Mouse (Mus musculus): ENCODE data around the gene Rabep2. TPM values are rescaled to one million over a fixed set of nuclear protein-coding genes. Genes with fewer than 3 reads are reported as not detected.
A peak's percentile ranks its signal among the peaks of the same experiment; 100 is the strongest.
"Not testable (repeated sequence)": the region's sequence is repeated elsewhere in the genome, so short reads cannot be mapped to it uniquely, and the experiment has no call there.

Rabep2 gene
- polyA plus RNA-seq, 1 experiment from 2014 or later = 30.5 TPM

- not testable (repeated sequence) for H3K27me3 ChIP-seq (ENCODE audit: control insufficient read depth, insufficient read depth, low read length); H3K27ac ChIP-seq (ENCODE audit: low read depth, low read length); H3K9me3 ChIP-seq (ENCODE audit: control insufficient read depth, low read length); ATAC-seq (ENCODE audit: low FRiP score, low TSS enrichment); H3K4me1 ChIP-seq (ENCODE audit: control insufficient read depth, insufficient read depth, low read length)
- H3K4me3 ChIP-seq (ENCODE audit: low read length) = peak overlapping the region; percentile 58
- peak overlapping the region; percentile 92 for H3K4me2 ChIP-seq (replicated peaks; ENCODE audit: low read depth, low read length)
- 17% methylated on average over 19 of the region's 25 CpGs for WGBS
- peak overlapping the region; percentile 66 for H3K9ac ChIP-seq (ENCODE audit: low read depth, low read length)
- H3K36me3 ChIP-seq (ENCODE audit: control insufficient read depth, insufficient read depth, low read length) = peaks cover 42% of the 10 kb centered on the region
Measured at GRCm38 (mm10) chr7:126487617-126488385, 59.2 kb downstream of the Rabep2 start.

GRCm38 (mm10) chr7:126491005-126491404 is 62.4 kb downstream of the Rabep2 start:
- Histone ChIP-seq H3K4me3 (ENCODE audit: low read length) (no peak overlapping the region), H3K4me2 (replicated peaks; ENCODE audit: low read depth, low read length) (no peak overlapping the region), H3K4me1 (ENCODE audit: control insufficient read depth, insufficient read depth, low read length) (0 out of 2 replicates have a peak, but pooled peaks cover 3% of the 10 kb centered on the region), H3K27me3 (ENCODE audit: control insufficient read depth, insufficient read depth, low read length) (no peaks in the 10 kb centered on the region), H3K27ac (ENCODE audit: low read depth, low read length) (no peak overlapping the region), H3K9me3 (ENCODE audit: control insufficient read depth, low read length) (no peaks in the 10 kb centered on the region), H3K9ac (ENCODE audit: low read depth, low read length) (no peak overlapping the region), H3K36me3 (ENCODE audit: control insufficient read depth, insufficient read depth, low read length) (peaks cover 74% of the 10 kb centered on the region)
- WGBS = 83% methylated on average over 1 of the region's 1 CpGs
- no peak for ATAC-seq (ENCODE audit: low FRiP score, low TSS enrichment)

- Histone ChIP-seq H3K4me2 (replicated peaks; ENCODE audit: low read depth, low read length) (no peak overlapping the region), H3K9me3 (ENCODE audit: control insufficient read depth, low read length) (no peaks in the 10 kb centered on the region), H3K9ac (ENCODE audit: low read depth, low read length) (no peak overlapping the region), H3K36me3 (ENCODE audit: control insufficient read depth, insufficient read depth, low read length) (peaks cover 83% of the 10 kb centered on the region), H3K27me3 (ENCODE audit: control insufficient read depth, insufficient read depth, low read length) (no peaks in the 10 kb centered on the region), H3K4me1 (ENCODE audit: control insufficient read depth, insufficient read depth, low read length) (0 out of 2 replicates have a peak, but pooled peaks cover 3% of the 10 kb centered on the region), H3K27ac (ENCODE audit: low read depth, low read length) (no peak overlapping the region), H3K4me3 (ENCODE audit: low read length) (no peak overlapping the region)
- WGBS = 46% methylated on average over 10 of the region's 11 CpGs
- ATAC-seq (ENCODE audit: low FRiP score, low TSS enrichment) = no peak
Measured at GRCm38 (mm10) chr7:126491973-126492372, 63.4 kb downstream of the Rabep2 start.

GRCm38 (mm10) chr7:126494120-126494519 is 65.6 kb downstream of the Rabep2 start:
- Histone ChIP-seq H3K4me1 (ENCODE audit: control insufficient read depth, insufficient read depth, low read length) (no peaks in the 10 kb centered on the region), H3K4me3 (ENCODE audit: low read length) (no peak overlapping the region), H3K9me3 (ENCODE audit: control insufficient read depth, low read length) (no peaks in the 10 kb centered on the region), H3K9ac (ENCODE audit: low read depth, low read length) (no peak overlapping the region), H3K4me2 (replicated peaks; ENCODE audit: low read depth, low read length) (no peak overlapping the region), H3K27ac (ENCODE audit: low read depth, low read length) (no peak overlapping the region), H3K27me3 (ENCODE audit: control insufficient read depth, insufficient read depth, low read length) (no peaks in the 10 kb centered on the region), H3K36me3 (ENCODE audit: control insufficient read depth, insufficient read depth, low read length) (peaks cover 97% of the 10 kb centered on the region)
- ATAC-seq (ENCODE audit: low FRiP score, low TSS enrichment) = no peak
- WGBS = 83% methylated on average over 6 of the region's 6 CpGs

- Histone ChIP-seq H3K4me2 (replicated peaks; ENCODE audit: low read depth, low read length) (no peak overlapping the region), H3K9me3 (ENCODE audit: control insufficient read depth, low read length) (no peaks in the 10 kb centered on the region), H3K4me1 (ENCODE audit: control insufficient read depth, insufficient read depth, low read length) (no peaks in the 10 kb centered on the region; the same call in 1 of the 2 replicates), H3K27ac (ENCODE audit: low read depth, low read length) (no peak overlapping the region), H3K9ac (ENCODE audit: low read depth, low read length) (no peak overlapping the region), H3K27me3 (ENCODE audit: control insufficient read depth, insufficient read depth, low read length) (no peaks in the 10 kb centered on the region), H3K4me3 (ENCODE audit: low read length) (no peak overlapping the region), H3K36me3 (ENCODE audit: control insufficient read depth, insufficient read depth, low read length) (peaks cover 98% of the 10 kb centered on the region)
- 90% methylated on average over 5 of the region's 5 CpGs for WGBS
- no peak for ATAC-seq (ENCODE audit: low FRiP score, low TSS enrichment)
Measured at GRCm38 (mm10) chr7:126496475-126496874, 67.9 kb downstream of the Rabep2 start.

GRCm38 (mm10) chr7:126497966-126498365 is 69.4 kb downstream of the Rabep2 start:
- no peaks in the 10 kb centered on the region for H3K9me3 ChIP-seq (ENCODE audit: control insufficient read depth, low read length)
- WGBS = 92% methylated on average over 12 of the region's 12 CpGs
- no peak overlapping the region for H3K27ac ChIP-seq (ENCODE audit: low read depth, low read length)
- no peaks in the 10 kb centered on the region for H3K27me3 ChIP-seq (ENCODE audit: control insufficient read depth, insufficient read depth, low read length)
- H3K36me3 ChIP-seq (ENCODE audit: control insufficient read depth, insufficient read depth, low read length) = peaks cover 84% of the 10 kb centered on the region
- no peak overlapping the region for H3K4me2 ChIP-seq (replicated peaks; ENCODE audit: low read depth, low read length)
- no peak overlapping the region for H3K9ac ChIP-seq (ENCODE audit: low read depth, low read length)
- ATAC-seq (ENCODE audit: low FRiP score, low TSS enrichment) = no peak
- no peaks in the 10 kb centered on the region; the same call in 1 of the 2 replicates for H3K4me1 ChIP-seq (ENCODE audit: control insufficient read depth, insufficient read depth, low read length)
- no peak overlapping the region for H3K4me3 ChIP-seq (ENCODE audit: low read length)

Other genes starting within 250 kb of the Rabep2 start
- 52.5 and 77.9 TPM in 2 replicates for gene Xpo6, start 228.3 kb upstream of the Rabep2 start, polyA plus RNA-seq (2014; fragmentation: Nextera tagmentation; extraction: Ambion mirVana)
- gene Sbk1, start 156.1 kb upstream of the Rabep2 start, polyA plus RNA-seq (2014; fragmentation: Nextera tagmentation; extraction: Ambion mirVana) = 41.6 and 52.0 TPM in 2 replicates
- 1.9 and 2.9 TPM in 2 replicates for gene Lat, start 59.2 kb upstream of the Rabep2 start, polyA plus RNA-seq (2014; fragmentation: Nextera tagmentation; extraction: Ambion mirVana)
- 41.8 and 54.6 TPM in 2 replicates for gene Spns1, start 51.3 kb upstream of the Rabep2 start, polyA plus RNA-seq (2014; fragmentation: Nextera tagmentation; extraction: Ambion mirVana)
- gene Nfatc2ip, start 32.0 kb upstream of the Rabep2 start, polyA plus RNA-seq (2014; fragmentation: Nextera tagmentation; extraction: Ambion mirVana) = 2.8 and 4.1 TPM in 2 replicates
- gene Cd19, start 13.9 kb upstream of the Rabep2 start, polyA plus RNA-seq (2014; fragmentation: Nextera tagmentation; extraction: Ambion mirVana) = not detected in 2 replicates
- 1.3 and 1.6 TPM in 2 replicates for gene Atp2a1, start 34.3 kb downstream of the Rabep2 start, polyA plus RNA-seq (2014; fragmentation: Nextera tagmentation; extraction: Ambion mirVana)
- gene Sh2b1, start 46.7 kb downstream of the Rabep2 start, polyA plus RNA-seq (2014; fragmentation: Nextera tagmentation; extraction: Ambion mirVana) = 36.9 and 47.1 TPM in 2 replicates
- 145 and 159 TPM in 2 replicates for gene Tufm, start 58.6 kb downstream of the Rabep2 start, polyA plus RNA-seq (2014; fragmentation: Nextera tagmentation; extraction: Ambion mirVana)
- 39.9 and 59.7 TPM in 2 replicates for gene Atxn2l, start 74.7 kb downstream of the Rabep2 start, polyA plus RNA-seq (2014; fragmentation: Nextera tagmentation; extraction: Ambion mirVana)
- 174 and 207 TPM in 2 replicates for gene Eif3c, start 137.7 kb downstream of the Rabep2 start, polyA plus RNA-seq (2014; fragmentation: Nextera tagmentation; extraction: Ambion mirVana)
- gene Apobr, start 156.2 kb downstream of the Rabep2 start, polyA plus RNA-seq (2014; fragmentation: Nextera tagmentation; extraction: Ambion mirVana) = 0.38 and 0.39 TPM in 2 replicates
- gene Cln3, start 157.1 kb downstream of the Rabep2 start, polyA plus RNA-seq (2014; fragmentation: Nextera tagmentation; extraction: Ambion mirVana) = 29.8 and 30.4 TPM in 2 replicates
- not detected in 2 replicates for gene Il27, start 166.2 kb downstream of the Rabep2 start, polyA plus RNA-seq (2014; fragmentation: Nextera tagmentation; extraction: Ambion mirVana)
- gene Nupr1, start 202.1 kb downstream of the Rabep2 start, polyA plus RNA-seq (2014; fragmentation: Nextera tagmentation; extraction: Ambion mirVana) = 2.4 and 2.6 TPM in 2 replicates
- 35.6 and 52.5 TPM in 2 replicates for gene Sgf29, start 220.6 kb downstream of the Rabep2 start, polyA plus RNA-seq (2014; fragmentation: Nextera tagmentation; extraction: Ambion mirVana)
- 5.2 and 6.3 TPM in 2 replicates for gene Sult1a1, start 247.7 kb downstream of the Rabep2 start, polyA plus RNA-seq (2014; fragmentation: Nextera tagmentation; extraction: Ambion mirVana)

Measured in kidney, embryonic 14.5 days (tissue).